Mouse (Mus musculus): ENCODE results near the gene Galr3. TPM values are rescaled to one million over a fixed set of nuclear protein-coding genes. Genes with fewer than 3 reads are reported as not detected.
"Not testable (repeated sequence)": the region's sequence is repeated elsewhere in the genome, so short reads cannot be mapped to it uniquely, and the experiment has no call there.

Galr3 gene
- total RNA-seq (2021), result under 1 TPM; 0.82 to 0.98 TPM
- long read RNA-seq, experiment 1, result 0 reads
- long read RNA-seq, experiment 2, result 0 reads

DNA sequence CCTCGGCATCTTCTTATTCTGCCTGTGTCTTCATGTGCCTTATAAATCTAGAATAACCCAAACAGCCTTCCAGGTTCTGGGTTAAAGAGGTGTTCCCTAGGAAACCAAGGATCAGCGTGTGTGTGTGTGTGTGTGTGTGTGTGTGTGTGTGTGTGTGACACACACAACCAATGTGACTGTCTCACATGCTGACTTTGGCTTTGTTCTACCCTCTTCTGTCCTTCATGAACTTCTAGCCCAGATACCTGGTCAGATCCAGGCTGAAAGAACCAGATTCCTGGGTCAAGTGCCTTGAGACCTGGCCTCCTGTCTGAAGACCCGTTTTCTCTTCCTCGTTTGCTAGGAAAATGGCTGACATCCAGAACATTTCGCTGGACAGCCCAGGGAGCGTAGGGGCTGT, at the start of gene Galr3:
TSS of gene Galr3 (plus strand) at position 301 of the 400 bp plus-strand sequence.
- DNase-seq (ENCODE audit: low spot score in 2 of 2), result no peak

DNA sequence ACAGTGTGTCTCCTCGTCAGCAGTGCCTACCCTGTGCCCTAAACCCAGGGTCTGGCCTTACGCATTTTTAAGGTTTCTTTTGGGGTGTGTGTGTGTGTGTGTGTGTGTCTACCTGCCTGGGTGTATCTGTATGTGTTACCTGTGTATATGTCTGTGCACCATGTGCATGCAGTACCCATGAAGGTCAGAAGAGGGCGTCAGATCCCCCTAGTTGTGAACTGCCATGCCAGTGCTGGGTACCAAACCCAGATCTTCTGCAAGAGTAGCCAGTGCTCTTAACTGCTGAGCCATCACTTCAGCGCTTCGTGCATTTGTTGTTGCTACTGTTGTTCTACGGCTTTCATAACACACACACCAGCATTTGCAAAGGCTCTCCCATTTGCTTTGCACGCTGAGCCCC, 49.5 kb upstream of the Galr3 start:
- no peak for DNase-seq (ENCODE audit: low spot score in 2 of 2)

DNA sequence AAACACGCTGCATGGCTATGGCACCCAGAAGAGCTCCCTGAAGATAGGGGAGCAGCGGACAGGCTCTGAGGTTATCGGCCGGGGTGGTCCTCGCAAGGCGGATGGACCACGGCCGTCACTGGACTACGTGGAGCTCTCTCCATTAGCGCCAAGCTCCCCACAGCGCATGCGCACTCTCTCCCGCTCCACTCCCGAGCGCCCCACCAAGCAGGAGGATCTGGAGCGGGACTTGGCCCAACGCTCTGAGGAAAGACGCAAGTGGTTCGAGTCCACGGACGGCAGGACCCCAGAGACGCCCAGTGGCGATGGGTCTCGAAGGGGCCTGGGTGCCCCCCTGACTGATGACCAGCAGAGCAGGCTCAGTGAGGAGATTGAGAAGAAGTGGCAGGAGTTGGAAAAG, 48.8 kb upstream of the Galr3 start:
- DNase-seq (ENCODE audit: low spot score in 2 of 2), result no peak

DNA sequence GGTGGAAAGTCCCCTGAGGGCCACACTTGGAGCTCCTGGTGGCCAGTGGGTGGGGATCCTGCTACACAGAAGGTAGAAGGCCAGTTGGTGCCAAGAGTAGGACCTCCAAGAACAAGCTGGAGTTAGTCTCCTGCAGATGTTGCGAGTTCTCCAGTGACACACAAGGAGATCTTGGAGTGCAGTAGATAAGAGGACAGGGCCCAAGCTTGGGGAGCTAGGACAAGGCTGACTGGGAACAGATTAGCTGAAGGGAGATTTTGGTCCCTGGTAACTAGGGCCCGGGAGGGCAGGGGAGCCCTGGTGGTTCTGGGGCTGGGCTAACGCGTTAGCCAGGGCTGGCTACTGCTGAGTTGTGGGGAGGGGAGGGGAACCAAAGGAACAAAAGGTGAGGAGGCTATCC, 45.8 kb upstream of the Galr3 start:
- no peak for DNase-seq (ENCODE audit: low spot score in 2 of 2)

DNA sequence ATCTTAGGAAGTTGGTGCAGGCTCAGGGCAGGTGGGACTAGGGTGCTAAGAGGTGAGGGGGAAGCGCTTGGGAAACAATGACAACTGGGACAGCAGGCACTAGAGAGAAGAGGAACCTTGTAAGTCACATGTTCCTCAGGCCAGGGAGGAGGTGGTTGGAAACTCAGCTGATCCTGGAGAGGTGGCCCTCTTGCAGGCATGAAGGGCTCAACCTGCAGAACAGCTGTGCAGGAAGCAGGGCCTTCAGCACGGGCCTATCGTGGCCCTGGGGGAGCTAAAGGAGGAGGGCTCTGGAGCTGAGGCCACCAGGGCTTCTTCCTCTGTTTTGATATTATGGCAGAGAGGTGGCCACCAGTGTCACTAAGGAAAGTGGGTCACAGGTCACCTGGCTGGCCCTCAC, 45.0 kb upstream of the Galr3 start:
- DNase-seq (ENCODE audit: low spot score in 2 of 2), result no peak

DNA sequence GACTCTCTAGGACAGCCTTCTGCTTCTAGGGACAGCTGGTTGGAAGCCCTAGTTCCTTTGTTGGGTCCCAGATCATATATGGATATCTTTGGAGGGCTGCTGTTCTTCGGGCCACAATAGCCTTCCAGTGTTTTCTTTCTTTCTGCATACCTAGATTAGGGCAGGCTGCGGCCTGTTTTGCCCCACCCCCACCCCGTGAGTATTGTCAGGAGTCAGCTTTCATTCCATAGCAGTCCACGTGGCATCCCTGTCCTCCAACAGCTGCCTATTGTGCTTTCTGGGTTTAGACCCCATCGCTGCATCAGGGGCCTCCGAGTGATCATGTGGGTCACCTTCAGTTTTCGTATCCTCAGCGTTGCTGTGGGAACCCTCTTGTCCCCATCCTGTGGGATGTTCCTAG, 43.3 kb upstream of the Galr3 start:
- DNase-seq (ENCODE audit: low spot score in 2 of 2), result no peak

DNA sequence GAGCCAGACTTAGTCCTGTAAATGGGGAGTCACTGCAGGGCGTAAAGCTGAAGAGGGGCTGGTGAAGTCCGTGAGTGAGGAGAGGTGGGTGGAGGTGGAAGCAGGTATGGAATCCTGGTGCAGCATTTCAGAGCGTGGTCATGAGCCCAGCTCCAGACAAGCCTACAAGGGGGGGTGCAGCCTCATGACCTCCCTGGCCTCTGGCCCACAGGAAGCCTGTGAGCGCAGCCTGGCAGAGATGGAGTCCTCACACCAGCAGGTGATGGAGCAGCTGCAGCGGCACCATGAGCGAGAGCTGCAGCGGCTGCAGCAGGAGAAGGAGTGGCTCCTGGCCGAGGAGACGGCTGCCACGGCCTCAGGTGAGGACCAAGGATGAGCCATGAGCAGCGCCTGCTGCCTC, 42.1 kb upstream of the Galr3 start:
- no peak for DNase-seq (ENCODE audit: low spot score in 2 of 2)

DNA sequence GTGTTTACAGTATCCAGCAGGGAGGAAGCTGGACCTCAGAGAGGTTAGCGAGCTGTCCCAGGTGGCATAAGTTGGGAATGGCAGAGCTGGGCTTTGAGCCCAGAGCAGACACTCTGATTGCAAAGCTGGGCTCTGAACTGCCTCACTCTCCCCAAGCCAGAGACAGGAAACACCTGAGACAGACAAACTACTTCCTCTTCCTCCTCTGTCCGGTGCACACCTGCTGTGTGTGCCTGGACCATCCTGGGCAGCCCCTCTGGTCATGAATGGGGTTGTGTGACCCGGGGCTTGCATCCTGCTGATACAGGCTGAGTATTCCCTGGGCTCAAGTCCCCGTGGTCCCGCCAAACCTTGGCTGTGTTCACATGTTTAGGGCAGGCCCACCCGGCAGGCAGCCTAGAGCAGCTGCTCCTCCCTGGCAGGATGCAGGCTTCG, 41.3 kb upstream of the Galr3 start:
- DNase-seq (ENCODE audit: low spot score in 2 of 2), result no peak

DNA sequence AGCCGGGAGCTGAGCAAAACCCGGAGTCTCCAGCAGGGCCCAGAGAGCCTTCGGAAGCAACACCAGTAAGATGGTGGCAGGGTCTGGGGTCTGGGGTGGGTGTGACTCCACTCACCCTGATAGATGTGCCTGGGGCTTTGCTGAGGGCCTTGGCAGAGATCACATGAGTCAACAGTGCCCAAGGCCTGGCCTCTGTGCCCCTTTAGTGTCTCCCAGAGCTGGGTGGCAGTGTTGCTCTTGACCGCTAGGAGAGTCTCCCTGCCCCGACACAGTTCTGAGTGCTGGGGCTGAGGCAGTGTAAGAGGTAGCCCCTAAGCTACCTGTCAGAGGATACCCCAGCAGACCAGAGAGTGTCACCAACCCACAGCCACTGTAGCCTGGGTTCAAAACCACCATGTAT, 40.1 kb upstream of the Galr3 start:
- no peak for DNase-seq (ENCODE audit: low spot score in 2 of 2)

DNA sequence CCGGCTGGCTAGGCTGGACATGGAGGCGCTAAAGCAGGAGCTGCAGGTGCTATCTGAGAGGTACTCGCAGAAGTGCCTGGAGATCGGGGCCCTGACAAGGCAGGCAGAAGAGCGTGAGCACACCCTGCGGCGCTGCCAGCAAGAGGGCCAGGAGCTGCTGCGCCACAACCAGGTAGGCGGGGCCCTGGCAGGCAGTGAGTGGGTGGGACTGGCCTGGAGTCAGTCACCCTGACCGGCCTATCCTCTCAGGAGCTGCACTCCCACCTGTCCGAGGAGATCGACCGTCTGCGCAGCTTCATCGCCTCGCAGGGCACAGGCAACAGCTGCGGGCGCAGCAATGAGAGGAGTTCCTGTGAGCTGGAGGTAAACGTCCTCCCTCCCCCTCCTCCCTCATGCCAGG, 39.6 kb upstream of the Galr3 start:
- DNase-seq (ENCODE audit: low spot score in 2 of 2), result no peak

DNA sequence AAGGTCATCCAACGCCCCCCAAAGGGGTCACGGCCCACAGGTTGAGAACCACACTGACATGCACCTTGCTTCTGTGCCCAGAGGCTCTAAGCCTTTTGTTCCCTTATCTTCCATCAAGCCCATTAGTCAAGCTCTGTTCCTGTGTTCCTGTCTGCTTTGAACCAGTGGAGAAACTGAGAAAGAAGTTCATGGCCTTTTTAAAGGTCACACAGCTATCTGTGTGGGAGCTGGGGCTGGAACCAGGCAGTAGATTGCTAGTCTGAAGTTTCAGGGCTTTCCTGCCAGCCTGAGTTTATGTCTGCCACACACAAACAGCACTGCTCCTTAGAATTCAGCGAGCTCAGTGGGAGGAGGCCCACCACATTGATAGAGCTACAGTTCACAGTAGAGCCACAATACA, 38.6 kb upstream of the Galr3 start:
- no peak for DNase-seq (ENCODE audit: low spot score in 2 of 2)

DNA sequence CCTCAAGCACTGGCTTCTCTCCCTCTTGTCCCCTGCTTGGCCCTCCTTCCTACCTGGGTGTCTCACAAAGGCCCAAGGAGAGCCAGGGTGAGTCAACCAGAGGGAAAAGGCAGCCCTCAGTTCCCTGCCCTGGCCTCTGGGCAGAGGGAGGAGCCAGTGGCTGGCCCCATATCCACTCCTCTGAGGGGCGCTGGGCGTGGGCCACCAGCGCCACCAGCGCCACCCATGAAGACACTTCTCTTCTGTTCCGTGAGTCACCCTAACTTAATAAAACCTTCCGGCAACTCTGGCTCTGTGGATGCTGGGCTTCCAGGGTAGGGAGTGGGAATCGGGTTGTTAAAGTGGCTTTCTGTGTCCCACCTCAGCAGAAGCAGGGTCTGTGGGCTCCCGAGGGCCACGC, 36.1 kb upstream of the Galr3 start:
- no peak for DNase-seq (ENCODE audit: low spot score in 2 of 2)

DNA sequence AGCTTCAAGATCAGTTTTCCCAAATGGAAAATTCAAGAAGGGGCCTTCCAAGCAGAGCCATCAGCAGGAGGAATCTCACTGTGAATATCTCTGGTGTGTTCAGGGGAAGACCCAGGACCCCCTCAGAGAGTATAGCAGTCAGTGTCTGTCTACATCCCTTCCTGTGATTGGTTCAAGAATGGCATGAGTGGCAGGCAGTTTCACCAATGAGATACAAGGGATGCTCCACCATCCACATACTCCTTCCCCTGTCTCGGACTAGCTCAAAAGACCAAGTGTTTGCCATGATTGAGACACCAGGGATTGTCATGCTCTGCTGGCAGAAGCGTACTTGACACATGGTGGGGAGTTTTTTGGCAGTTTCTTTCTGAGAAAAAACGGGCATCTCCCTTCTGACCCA, 35.0 kb upstream of the Galr3 start:
- no peak for DNase-seq (ENCODE audit: low spot score in 2 of 2)

DNA sequence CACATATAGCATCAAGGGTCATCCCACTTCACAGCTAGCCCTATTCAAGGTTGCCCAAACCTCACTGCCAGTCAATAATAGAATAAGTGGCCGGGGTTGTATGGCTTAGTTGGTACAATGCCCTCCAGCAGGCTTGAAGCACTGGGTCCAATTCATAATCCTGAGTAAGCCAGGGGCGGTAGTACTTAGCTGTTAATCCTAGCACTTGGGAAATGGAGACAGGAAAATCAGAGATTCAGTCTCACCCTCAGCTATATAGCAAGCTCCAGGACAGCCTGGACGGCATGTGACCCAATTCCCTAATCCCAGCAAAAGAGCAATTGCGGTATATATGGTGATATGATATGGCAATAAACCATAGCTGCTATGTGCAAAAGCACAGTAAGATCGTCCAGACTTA, 34.6 kb upstream of the Galr3 start:
- no peak for DNase-seq (ENCODE audit: low spot score in 2 of 2)

DNA sequence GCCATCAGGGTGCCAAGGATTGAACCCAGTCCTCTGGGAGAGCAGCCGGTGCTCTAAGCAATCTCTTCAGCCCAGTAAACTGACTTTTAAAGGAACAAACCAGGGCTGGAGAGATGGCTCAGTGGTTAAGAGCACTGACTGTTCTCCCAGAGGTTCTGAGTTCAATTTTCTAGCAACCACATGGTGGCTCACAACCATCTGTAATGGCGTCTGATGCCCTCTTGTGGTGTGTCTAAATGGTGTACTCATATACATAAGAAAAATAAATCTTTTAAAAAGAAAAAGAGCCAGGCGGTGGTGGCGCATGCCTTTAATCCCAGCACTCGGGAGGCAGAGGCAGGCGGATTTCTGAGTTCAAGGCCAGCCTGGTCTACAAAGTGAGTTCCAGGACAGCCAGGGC, 33.8 kb upstream of the Galr3 start:
- DNase-seq (ENCODE audit: low spot score in 2 of 2), result not testable (repeated sequence)

DNA sequence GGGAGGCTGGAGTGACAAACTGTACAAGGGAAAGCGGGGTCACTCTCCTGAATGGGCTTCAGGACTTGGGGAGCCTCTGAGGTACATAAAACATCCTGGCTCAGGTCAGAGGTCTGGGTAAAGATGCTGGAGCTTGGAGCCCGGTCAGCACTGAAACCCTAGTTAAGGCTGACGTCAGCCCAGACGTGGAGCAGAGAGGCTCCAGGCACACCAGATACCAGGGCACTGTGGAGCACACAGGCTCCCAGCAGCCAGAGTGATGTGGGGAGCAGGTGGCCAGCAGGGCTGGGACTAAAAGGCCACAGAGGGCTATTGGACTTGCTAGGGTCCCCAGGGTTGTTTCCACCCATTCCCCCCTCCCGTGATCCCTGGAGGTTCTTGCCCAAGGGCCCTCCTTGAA, 32.0 kb upstream of the Galr3 start:
- DNase-seq (ENCODE audit: low spot score in 2 of 2), result no peak

DNA sequence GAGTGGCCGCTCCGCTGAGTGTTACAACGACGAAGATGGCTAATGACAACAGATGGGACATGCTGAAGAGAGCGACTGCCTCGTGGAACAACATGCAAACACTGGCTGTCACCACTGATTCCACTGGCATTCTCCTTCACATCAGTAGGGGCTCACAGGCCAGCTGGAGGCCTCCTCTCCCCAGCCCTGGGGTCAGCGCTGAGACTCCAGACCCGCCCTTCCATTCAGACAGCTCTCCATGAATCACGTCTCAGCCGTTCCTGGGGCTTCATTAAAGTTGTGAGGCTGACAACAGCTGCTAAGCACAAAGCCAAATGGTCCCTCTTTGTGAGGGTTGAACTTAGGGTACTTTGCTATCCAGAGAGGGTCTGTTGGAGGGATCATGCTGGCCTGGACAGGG, 30.1 kb upstream of the Galr3 start:
- no peak for DNase-seq (ENCODE audit: low spot score in 2 of 2)

DNA sequence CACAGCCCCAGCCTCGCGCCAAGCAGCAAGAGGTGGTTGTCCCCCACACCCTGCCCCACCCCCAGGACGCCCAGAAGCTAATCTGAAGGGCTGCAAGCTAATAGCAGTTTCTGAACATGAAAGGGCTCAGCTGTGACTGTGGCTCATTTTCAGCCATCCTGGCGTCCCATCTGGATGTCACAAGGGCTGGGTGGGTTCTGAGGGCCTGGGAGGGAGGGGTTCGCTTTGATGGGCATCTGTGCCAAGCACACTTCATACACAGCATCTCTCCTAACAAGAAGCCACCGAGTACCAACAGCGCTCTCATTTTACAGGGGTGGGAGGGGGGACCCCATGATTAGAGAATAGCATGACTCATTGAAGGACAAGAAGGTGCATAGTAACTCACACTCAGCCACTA, 28.3 kb upstream of the Galr3 start:
- DNase-seq (ENCODE audit: low spot score in 2 of 2), result no peak

DNA sequence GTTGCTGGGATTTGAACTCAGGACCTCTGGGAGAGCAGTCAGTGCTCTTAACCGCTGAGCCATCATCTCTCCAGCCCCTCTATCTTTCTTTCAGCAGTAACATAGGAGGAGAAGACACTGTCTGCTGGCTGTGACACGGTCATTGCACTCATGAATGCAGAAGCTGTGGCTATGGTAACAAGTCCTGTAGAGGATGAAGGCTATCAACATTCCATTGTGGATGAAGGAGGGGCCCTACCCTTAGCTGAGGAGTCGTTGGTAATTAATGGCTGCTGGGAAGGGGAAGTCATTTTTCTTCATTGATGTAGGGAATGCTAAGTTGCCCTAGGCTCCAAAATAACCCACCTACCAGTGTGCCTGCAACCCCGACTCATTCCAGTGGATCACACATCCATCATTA, 23.5 kb upstream of the Galr3 start:
- DNase-seq (ENCODE audit: low spot score in 2 of 2), result no peak

DNA sequence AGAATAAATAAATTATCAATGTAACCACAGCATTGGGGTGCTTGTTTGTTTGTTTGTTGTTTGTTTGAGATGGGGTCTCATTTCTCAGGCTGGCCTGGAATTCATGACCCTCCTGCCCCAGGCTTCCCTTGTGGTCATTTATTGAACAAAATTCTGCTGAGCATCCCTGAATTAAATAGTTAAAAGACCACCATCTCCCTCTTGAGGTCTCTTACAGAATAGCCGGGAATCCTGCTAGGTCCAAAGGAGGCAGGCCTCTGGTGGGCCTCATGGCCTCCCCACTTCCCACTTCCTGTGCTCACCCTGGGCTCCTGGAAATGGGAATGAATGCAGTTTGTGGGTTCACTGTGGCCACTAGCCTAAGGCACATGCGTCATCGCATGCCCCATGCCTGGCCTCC, 22.8 kb upstream of the Galr3 start:
- DNase-seq (ENCODE audit: low spot score in 2 of 2), result no peak

DNA sequence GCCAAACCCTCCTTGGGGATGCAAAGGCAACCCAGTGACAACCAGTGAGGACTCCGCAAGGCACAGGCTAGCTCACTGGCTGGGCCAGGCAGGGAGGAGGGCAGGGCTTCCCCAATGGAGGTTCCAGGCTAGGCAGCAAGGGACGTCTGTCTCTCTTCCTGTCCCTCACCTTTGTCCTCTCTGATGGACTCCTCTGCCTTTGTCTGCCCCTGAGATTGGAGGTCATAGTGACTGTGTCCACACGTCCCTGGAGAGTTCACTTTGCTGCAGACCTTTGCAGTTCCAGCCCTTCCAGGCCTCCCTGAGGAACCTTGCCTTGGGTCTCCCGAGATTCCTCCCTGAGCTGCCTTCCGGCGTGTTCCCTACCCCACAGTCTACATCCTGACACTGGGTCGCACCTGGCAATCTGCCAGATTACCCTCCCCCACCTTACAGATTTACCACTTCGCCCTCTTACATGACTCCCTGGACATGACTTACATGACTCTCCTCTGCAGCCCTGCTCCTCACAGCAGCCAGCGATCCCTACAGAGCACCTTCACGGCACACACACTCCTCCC, 18.9 kb upstream of the Galr3 start:
- no peak for DNase-seq (ENCODE audit: low spot score in 2 of 2)

DNA sequence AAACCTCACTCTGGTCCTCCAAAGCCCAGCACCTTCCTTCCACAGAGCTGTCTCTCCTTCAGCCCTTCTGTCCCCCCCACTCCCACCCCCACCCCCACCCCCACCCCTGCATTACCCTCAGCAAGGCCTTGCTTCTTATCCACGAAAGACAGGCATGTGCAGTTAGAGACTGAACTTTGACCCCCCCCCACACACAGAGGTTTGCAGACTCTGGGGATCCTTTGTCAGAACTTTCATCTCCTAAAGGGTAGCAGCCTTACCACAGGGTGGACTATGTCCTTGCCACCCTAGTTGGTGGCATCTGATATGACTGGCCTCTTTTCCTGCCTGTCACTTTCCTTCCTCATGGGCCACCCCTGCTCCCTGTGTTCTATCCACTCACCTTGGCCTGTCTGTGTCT, 18.3 kb upstream of the Galr3 start:
- DNase-seq (ENCODE audit: low spot score in 2 of 2), result no peak

DNA sequence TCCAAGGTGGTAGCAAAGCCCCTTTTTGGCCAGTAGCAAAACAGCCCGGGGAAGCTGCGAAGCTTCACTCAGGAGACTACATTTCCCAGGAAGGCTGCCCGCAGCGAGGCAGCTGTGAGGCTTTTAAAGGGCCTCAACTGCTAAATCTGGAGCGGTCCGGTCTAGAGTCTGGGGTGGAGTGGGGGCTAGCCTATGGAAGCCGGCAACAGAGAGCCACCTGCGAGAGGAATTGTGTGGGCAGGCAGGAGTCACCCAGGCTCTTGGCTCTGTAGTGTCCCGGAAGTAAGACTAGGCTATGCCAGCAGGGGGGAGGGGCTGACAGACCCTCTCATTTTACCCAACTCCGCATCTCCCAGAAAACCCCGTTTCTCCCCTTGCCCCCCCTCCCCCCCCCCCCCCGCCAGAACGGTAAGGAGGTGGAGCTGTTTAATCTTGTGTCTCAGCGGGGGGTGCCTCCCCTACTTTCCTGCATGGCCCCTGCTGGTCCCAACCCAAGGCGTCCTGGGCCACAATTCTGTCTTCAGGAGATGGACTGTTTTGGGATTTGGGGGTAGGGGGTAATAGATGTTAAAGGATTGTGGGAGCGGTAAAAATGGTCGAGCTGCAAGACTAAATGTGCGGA, 15.9 kb upstream of the Galr3 start:
- peak in 1 of 2 experiments; percentile 31 for DNase-seq (ENCODE audit: low spot score in 2 of 2)

Measured in left cerebral cortex, adult 18-20 months (tissue).